Mouse (Mus musculus) right cerebral cortex, postnatal 36 days (tissue): Measurements from ENCODE around the gene Rab43.

Experiments
- DNase-seq, 2 experiments: peaks; one replicate each; pipeline ENCODE4 v3.0.0; 2022; ENCODE audit warnings: low spot score in 2 of 2, mixed read lengths in 1 of 2

Rab43 gene

DNA sequence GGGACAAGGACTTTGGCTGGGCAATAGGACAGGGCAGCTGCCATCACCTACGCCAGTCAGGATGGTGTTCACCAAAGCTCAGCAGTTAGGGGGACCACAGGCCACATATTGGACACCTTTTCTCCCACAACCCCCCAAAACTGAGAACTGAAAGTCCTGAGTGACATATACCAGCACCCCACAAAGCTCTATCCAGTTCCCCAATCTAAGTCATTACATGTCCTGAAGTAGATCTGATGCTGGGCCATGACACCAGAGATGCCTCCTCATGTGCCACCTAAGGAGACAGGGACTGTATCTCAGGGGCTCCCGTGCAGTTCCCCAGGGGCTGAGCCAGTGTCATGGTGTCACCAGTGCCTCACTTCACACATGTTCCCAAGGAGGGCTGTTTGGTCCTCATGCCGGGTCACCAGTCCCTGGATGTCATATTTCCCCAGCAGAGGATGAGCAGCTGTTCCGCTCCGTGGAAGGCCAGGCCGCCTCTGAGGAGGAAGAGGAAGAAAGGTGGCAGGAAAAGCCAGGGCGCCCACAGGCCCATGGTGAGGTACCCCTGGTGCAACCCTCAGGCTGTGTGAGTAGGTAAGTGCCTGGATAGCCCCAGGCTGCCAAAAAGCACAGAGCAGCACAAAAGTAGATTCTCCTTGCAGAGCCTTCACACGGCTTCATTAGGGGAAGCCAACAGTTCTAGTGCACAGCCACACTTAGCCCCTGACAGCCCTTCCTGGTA, 61.6 kb downstream of the Rab43 start:
- DNase-seq: no peak

DNA sequence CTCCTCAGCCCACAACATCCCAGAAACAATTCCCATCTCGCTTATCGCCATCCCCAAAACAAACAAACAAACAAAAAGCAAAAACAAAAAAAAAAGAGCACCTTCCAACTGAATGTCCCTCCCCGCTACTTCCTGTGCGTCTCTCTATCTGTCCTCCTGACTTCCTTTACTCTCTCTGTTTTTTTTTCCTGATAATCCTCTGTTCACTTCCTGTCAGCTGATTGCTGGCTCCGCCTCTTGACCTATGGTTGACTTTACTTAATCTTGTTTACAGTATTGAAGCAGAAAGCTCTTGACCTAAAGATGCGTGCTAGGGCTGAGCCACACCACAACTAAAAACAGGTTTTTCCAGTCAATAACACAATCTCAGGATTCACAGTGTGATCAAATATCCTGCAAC, 63.4 kb downstream of the Rab43 start:
- no peak for DNase-seq

DNA sequence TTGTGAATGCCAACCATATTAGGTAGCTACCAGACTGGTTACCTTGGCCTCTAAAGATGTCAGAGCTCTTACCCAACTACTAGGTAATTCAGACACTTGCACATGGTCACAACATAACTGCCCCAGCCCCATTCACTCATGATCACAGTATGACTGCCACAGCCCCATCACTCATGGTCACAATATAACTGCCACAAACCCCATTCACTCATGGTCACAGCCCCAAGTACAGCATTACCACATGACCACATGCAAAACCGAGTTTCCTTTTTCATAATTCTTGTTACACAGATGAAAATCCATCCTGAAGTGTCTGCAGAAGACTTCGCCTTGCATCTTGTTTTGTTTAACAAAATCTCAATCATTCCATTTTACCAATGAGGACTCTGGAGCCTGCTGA, 63.9 kb downstream of the Rab43 start:
- DNase-seq: no peak

DNA sequence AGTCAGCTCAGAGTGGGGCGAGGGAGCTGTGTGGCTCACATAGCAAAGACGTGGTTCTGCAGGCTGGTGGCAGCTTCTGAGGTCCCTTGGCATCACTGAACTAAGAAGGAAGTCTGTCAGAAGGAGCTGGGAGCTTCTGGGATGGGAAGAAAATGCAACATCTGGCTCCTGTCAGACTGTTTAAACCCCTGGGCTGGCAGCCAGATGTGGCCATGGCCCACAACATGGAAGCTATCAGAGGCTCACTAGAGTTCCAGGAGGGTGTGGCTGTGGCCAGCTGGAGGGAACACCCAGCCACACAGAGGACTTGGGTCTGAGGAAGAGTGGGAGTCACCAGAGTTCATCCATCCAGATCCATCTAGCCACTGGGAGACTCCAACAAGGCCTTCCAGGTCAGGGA, 65.1 kb downstream of the Rab43 start:
- no peak for DNase-seq

DNA sequence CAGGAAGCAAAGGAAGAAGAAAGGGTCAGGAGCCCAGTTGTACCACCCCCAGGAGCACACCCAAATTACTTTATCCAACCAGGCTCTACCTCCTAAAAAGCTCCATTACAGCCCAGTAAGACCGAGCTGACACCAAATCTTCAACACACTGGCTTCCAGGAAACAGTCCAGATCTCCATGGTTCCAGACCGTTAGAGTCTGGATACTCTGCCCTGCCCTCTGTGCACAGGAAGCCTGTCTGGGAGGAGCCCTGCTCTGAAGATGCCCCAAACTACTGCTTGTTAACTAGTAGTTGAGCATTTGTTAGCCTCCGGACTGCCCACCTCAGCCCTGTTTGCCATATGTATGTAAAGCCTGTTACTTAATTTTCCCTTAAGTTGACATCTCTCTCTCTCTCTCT, 65.9 kb downstream of the Rab43 start:
- DNase-seq: no peak

DNA sequence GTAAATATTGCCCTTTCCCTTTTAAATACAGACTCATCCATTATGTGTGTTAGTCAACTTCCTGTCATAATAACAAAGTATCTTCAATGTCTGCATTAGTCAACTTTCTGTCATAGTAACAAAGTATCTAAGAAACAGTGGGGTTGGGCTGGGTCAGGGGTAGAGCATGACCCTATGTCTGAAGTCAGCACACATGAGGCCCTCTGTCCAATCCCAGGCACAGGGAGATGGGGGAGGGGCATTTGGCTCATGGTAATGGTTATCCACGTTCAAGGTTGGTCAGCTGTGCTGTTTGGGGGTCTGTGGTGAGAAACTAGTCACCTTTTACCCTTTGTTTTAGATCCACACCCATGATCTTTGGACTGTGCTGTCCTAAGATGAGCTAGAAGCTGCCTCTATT, 66.7 kb downstream of the Rab43 start:
- no peak for DNase-seq

DNA sequence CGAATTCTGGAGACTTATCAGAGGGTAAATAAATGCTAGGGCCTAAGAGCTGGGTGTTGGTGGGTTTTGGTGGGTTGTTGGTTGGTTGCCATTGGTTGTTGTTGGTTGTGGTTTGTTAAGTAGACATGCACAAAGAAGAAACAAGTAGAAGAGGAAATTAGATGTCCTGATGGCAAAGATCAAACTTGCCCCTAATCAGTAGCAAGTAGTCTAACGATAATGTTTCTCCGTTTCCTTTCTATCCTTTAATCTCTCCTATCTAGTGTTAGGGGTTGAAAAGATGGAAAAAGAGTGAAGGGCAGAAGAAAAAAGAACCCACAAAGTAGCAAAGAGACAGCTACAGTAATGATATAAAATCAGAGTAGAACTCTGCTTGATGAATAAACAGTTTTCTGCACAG, 67.3 kb downstream of the Rab43 start:
- DNase-seq: no peak

DNA sequence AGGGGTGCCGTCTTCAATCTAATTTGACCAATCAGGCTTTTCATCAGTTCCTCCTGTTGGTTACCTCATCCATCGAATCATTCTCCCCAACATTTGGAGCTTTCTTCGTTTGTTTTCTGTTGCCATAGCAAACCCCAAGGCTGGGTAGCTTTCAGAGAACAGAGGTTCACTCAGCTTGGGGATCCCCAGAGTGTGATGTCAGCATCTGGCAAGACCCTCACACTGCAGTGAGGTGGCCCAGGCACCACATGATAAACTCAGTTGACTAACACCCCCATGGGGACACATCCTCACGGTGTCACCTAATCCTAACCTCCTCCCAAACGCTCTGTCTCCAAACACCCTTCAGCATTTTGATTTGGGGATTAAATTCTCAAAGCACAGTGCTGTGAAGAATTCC, 68.7 kb downstream of the Rab43 start:
- no peak for DNase-seq

DNA sequence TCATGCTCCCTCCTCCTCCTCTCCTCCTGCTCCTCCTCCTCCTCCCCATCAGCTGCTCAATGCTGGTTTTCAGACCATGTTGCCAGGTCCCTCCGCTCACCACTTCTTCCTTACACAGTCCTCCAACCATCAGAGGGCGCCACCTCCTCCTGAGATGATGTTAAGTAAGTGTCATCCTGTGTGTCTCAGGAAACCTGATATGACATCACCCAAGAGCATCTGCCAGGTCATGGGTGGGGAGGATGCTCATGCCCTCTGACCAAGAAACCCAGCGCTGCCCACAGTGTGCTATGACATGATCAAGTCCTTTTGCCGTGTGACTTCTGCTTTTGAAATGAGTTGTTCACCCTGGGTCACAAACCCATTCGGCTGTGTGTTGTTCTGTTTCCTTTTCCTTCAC, 69.2 kb downstream of the Rab43 start:
- no peak for DNase-seq

DNA sequence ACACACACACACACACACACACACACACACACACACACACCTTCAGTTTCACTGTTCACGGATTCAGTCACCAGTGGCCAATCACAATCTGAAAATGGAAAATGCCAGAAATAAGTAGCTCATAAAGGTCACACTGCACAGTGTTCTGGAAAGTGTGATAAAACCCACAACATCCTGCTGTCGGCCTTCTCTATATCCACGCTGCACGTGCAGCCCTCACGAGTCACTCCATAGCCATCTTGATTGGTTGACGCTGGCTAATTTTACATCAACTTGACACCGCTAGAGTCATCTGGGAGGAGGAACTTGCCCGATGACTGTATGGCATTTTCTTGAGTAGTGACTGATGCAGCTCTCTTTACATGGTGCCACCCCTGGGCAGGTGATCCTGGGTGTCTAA, 70.0 kb downstream of the Rab43 start:
- DNase-seq: no peak

DNA sequence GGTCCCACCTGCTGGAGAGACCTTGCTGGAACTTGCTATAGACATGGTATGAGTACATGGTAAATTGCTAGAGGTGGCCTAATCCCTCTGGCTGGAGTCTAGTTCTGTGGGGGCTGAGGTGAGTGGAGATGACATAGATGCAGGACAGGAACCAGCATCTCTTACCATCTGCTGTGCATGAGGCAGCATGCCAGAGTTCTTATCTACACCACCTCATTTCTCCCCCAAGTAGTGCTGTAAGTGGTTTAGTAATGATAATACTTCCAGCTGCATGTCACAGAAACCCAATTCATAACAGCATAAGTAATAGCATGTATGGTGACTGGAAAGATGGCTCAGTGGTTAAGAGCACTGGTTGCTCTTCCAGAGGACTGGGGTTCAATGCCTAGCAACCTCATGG, 71.5 kb downstream of the Rab43 start:
- DNase-seq: no peak

DNA sequence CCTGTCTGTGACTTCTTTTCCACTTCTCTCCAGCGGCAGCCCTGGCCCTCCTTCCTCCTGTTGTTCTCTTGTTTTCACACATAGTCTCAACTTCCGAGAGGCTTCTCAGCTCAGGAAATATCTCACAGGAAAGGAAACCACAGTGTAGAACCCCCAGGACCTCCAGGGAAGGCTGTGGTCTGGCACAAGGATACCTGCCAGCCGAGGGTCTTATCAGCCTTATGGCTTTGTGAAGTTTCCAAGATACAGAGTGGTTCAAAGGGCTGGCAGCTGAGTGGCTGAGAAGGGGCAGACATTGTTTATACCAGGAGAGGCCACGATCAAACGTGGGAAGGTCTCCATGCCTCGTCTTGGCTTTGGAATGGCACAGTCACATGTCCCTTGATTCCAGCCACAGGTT, 72.1 kb downstream of the Rab43 start:
- DNase-seq: no peak
